Mouse (Mus musculus) layer of hippocampus, adult 9-11 months (tissue): ENCODE measurements around the gene Slc1a2.

Experiments
- DNase-seq: peaks from one replicate; pipeline ENCODE4 v3.0.0; 2022

Slc1a2 gene

GRCm38 (mm10) chr2:102658163-102658660 is at the start of gene Slc1a2:
Gene Slc1a2, plus strand, starts transcription at chr2:102658659.
- peak; percentile 71 for DNase-seq

DNA sequence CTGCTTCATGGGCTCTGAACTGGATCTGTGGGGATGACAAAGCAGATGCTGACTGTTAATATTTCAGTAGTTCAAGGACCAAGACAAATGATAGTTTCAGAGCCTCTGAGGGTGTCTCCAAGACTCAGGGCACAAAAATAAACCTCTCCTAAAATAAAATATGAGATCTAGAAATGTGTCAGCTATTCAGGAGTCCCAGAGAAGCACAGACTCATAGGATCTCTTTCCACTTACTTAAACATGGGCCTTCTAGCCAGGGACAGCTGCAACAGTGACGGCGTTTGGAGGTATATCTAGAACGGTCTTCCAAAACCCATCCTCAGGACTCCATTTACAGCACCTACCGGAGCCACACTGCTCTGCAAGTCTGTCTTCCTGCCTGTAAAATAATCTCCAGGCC is 48.0 kb upstream of the Slc1a2 start:
- no peak for DNase-seq

DNA sequence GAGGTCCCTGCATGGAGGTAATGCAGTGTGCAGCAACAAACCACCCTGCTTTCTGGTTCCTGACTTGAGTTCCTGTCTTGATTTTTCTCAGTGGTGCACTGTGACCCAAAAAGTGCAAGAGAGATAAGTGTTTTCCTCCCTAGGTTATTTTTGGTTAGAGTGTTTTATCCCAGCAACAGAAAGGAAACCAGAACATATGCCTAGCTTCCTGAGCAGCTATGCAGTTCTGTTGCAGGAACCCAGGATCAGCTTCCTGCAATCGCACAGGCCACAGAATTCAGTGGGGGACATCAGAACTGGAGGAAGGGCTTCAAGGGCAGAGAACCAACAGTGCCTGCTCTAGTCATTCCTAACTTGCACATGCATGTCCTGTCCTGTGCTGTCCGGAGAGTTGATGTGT is 41.8 kb upstream of the Slc1a2 start:
- no peak for DNase-seq

DNA sequence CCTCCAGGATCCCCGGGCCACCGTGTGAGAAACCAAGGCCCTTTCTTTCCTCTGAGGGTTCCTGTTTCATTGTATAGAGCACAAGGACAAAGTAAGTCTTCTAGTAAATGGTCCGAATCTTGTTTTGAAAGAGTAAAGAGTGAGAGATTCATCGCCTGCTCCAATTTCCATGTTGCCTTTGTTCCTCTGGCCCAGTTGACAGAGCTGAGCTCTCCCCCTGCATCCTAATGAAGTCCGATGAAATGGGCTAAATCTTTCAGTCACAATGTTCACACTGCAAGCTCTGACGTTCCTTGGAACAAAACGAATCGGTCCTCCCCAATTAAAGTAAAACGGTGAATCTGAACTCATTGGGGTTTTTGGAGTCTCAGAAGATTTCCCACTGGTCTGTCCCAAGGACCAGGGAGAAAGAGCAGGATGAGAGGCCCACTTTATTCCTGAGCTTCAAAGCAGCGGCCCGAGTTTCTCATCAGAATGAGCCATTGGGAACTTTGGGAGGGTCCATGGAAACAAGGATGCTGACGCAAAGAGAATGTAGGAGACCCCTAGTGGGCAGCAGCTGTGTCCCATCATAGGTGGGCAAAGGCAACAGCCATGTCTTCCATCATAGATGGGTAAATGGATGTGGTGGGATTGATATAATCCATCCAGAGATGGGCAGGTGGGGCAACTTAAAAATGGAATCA is 37.6 kb upstream of the Slc1a2 start:
- DNase-seq, result peak; percentile 69

DNA sequence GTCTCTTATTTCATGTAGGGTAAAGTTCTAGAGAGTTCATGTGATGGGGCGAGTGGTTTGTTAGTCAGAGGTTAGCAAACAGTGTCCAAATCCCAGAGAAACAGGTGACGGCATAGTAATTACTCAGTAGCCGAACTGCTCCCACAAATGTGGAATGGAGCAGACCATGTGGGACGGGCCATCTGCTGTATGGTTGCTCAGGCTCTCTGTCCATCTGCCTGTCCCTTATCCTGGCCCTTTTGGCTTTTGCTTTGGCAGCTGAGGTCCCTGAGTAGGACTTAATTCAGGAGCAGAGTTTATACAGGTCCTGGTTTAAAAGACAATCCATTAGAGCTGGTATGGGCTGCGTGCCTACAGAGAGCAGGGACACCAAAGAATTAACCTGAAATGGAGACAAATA is 36.3 kb upstream of the Slc1a2 start:
- DNase-seq, result no peak

GRCm38 (mm10) chr2:102622943-102623342 is 35.5 kb upstream of the Slc1a2 start:
- DNase-seq, result no peak

DNA sequence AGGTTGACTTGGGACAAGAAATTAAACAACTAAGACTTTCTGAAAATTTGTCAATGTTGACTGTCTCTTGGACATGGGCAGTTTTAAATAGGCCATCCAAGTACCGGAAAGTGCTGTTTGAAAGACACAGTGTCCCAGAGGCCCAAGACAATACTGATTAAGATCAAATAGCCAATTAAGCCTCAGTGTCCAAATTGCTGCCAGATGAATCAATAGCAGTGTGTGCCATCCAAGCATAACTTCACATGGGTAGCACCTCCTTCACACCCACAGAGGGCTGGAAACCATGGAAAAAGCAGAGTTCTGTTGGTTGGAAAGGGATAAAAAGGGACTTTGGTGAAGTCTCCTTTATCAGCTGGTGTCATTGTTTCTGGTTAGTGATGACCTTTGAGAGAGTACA is 33.9 kb upstream of the Slc1a2 start:
- DNase-seq, result no peak

- DNase-seq, result no peak
Observed at GRCm38 (mm10) chr2:102632361-102632760, 26.1 kb upstream of the Slc1a2 start.

GRCm38 (mm10) chr2:102634010-102634409 is 24.4 kb upstream of the Slc1a2 start:
- no peak for DNase-seq

GRCm38 (mm10) chr2:102635523-102636060 is 22.9 kb upstream of the Slc1a2 start:
- DNase-seq, result peak; percentile 39

- peak; percentile 33 for DNase-seq
Observed at GRCm38 (mm10) chr2:102636116-102636600, 22.3 kb upstream of the Slc1a2 start.

GRCm38 (mm10) chr2:102638140-102638539 is 20.3 kb upstream of the Slc1a2 start:
- DNase-seq, result no peak

DNA sequence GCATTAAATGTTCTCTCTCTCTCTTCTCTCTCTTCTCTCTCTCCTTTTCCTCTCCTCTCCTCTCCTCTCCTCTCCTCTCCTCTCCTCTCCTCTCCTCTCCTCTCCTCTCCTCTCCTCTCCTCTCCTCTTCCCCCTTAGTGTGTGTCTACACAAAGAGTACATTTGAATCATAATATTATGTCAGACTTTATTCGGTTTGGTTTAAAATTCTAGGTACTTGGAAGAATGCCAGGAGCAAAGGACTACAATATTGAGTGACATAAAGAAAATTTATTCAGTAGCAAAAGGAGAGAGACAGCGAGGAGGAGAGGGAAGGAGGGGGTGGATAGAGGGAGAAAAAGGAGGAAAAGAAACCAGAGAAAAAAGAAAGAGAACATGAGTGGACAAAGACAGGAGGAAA is 19.8 kb upstream of the Slc1a2 start:
- DNase-seq, result no peak

DNA sequence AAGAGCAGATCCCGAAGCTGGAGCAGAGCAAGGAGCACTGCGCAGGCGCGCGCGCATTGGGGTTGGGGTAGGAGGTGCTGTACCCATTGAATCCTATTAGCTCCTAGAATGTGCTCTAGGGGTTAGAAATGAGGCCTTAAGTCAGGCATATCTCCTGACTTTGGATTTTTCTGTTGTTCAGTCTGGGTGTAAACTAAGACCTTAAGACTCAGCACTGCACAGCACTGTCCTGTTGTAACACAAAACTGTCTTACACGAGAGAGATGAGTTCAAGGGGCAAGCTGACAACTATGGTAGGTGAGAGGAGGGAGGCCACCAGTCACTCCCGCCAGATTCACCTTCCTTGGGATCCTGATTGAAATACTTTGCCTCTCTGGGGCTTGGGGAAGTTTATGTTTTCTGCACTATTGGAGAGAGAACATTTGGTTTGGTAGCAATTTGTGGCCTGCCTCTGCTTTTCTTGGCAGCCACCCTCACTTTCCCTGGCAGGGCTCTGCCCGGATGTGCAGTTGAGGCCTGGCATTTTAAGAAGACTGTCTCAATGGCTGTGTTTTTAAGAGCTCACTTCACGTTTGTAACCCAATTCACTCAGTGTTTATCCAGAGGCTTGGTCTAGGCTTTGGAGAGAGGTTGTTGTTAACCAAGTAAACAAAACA is 9.5 kb upstream of the Slc1a2 start:
- DNase-seq, result peak; percentile 82

DNA sequence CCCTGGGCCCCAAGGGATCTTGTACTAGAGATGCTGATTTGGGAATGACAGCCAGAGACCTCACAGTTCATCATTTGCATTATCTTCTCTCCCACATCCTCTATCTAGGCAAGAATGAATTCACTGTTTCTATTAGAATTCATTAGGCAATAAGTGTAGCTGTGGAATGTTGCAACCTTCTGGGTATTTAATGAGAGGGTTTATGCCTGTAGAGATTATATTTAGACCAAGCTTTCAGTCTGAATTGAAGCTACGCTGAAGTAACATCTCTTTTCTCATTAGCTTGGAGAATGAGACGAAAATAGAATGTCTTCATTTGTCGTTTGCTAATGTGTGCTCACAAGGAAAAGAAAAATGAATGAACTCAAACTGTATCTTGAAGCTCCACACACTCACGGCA is 8.1 kb upstream of the Slc1a2 start:
- DNase-seq, result no peak

DNA sequence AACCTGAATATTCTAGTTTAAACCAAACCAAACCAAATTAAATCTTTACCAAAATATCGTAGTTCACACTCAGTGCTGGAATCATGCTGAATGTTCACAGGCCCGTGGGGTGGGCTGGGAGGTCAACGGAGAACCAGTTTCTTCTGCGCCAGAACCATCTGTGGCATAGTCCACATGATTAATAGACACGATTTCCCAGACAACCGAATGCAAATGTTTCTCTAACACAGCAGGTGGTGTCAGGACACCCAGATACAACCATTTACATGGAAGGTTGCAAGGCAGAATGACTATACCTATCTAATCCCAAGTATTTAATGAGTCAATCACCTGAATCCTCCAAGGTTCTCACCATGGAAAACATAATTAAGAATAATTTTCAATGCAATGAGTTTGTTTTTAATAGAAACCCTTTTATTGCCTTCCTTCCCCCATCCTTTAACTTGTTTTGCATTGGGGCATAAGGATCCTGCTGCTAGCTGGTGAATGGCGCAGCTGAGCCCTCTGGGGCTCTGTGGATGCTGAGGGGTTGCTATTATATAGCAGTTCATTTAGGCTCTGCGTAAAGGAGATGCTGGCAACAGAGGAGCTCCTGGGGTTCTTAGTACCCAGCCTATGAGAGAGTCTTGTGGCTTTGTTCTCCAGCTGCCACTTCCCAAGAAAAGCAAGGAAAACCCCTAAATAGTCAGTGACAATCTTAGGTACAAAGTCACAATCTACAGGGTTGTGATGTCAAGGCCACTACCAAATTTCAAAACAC is 2.3 kb upstream of the Slc1a2 start:
- no peak for DNase-seq

- peak; percentile 61 for DNase-seq
Observed at GRCm38 (mm10) chr2:102657726-102658125, 733 bp upstream of the Slc1a2 start.

DNA sequence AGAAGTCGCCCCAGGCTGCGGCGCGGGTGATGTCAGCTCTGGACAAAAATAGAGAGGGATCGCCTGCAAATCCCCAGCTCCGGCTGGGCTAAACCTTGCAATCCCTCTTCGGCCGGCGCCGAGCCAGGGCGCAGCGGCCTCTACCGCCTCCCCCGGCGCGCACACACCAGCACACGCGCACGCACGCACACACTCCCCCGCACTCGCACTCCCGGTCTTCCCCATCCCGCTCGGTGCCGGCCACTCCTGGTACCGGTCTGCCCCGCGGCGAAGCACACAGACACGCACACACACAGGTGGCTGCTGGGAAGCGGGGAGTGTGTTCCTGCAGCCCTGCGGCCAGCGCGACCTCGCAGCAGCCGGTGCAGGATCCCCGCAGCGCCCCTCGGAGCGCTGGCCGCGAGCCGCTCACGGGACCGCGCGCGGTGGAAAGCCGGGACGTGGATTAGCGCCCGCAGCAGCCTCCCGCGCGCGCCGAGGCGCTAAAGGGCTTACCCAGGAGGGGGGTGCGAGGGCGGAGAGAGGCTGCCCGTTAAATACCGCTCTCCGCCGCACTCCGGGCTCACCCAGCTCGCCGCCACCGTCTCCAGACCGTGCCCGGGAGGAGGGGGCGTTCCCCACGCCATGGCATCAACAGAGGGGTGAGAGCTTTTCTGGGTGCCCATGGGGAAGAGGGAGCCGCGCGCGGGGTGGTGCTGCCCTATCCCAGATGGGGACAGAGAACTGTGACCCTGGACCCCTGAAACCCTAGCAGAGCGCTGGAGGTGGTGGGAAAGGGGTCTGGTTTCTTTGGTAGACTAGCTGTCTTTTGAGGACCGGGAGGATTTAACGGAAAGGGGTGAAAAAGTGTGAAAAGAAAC is 432 bp downstream of the Slc1a2 start:
- peak; percentile 73 for DNase-seq

GRCm38 (mm10) chr2:102659521-102659830 is 1.0 kb downstream of the Slc1a2 start:
- DNase-seq, result no peak

GRCm38 (mm10) chr2:102661052-102661451 is 2.6 kb downstream of the Slc1a2 start:
- no peak for DNase-seq

GRCm38 (mm10) chr2:102662911-102663310 is 4.5 kb downstream of the Slc1a2 start:
- no peak for DNase-seq

GRCm38 (mm10) chr2:102663339-102663738 is 4.9 kb downstream of the Slc1a2 start:
- no peak for DNase-seq

DNA sequence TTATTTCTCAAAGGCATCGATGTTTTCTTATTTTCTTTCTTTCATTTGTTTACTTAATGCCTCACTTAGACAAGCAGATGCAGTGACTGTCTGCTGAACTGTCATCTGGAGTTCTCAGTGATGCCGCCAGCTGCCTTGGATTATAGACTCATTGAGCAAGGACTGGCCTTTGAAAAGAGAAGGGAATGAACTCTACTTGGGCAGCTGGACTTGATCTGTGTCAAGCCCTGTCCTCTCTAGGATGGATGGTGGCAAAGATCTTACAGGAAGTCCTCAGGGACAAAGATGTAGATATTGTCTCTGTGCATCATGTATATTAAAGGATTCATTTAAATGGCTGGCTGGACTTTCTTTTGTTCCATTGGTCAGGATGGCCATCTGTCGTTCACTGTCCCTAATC is 5.4 kb downstream of the Slc1a2 start:
- DNase-seq, result no peak
